Mouse (Mus musculus) embryonic facial prominence, embryonic 10.5 days (tissue): ENCODE results near the gene Krt83. TPM values are rescaled to one million over a fixed set of nuclear protein-coding genes. Genes with fewer than 3 reads are reported as not detected.
"Not testable (repeated sequence)": the region's sequence is repeated elsewhere in the genome, so short reads cannot be mapped to it uniquely, and the experiment has no call there.

Experiments
- DNase-seq: peaks from one replicate; pipeline ENCODE4 v3.0.0-alpha.2; 2017; ENCODE audit warnings: low spot score
- H3K27ac ChIP-seq: fragments of 300-500 bp; sonication (generic); replicated peaks from 2 replicates; pipeline ENCODE4 v1.5.1; 2016; ENCODE audit warnings: mild to moderate bottlenecking
- H3K27me3 ChIP-seq: fragments of 300-500 bp; sonication (generic); replicated peaks from 2 replicates; pipeline ENCODE4 v1.6.1; 2016; ENCODE audit warnings: low read depth, mild to moderate bottlenecking; ENCODE audit not compliant: poor library complexity, severe bottlenecking
- H3K36me3 ChIP-seq: fragments of 300-500 bp; sonication (generic); replicated peaks from 2 replicates; pipeline ENCODE4 v1.6.1; 2016; ENCODE audit warnings: mild to moderate bottlenecking, moderate library complexity
- H3K4me1 ChIP-seq: fragments of 300-500 bp; sonication (generic); 2 replicates; pipeline ENCODE4 v1.6.1; 2016
- H3K4me3 ChIP-seq: fragments of 300-500 bp; sonication (generic); 2 replicates; pipeline ENCODE4 v1.5.1; 2016; ENCODE audit warnings: mild to moderate bottlenecking, moderate library complexity
- H3K9me3 ChIP-seq: fragments of 300-500 bp; sonication (generic); 2 replicates; pipeline ENCODE4 v1.6.1; 2016; ENCODE audit warnings: mild to moderate bottlenecking
- WGBS: fragments of 180-500 bp; shearing (Covaris S2); methylation state at CpG from one replicate; pipeline ENCODE4 v1.1.7; 2016; 5-methylcytosine and 5-hydroxymethylcytosine counted together
- polyA plus RNA-seq: library from polyadenylated mRNA; unstranded; fragments of >200 nt; fragmentation: Nextera tagmentation; extraction: Ambion mirVana; gene quantifications from 2 replicates; pipeline ENCODE4 v1.2.1, GENCODE M21; 2016

Krt83 gene
- polyA plus RNA-seq: not detected in 2 replicates

DNA sequence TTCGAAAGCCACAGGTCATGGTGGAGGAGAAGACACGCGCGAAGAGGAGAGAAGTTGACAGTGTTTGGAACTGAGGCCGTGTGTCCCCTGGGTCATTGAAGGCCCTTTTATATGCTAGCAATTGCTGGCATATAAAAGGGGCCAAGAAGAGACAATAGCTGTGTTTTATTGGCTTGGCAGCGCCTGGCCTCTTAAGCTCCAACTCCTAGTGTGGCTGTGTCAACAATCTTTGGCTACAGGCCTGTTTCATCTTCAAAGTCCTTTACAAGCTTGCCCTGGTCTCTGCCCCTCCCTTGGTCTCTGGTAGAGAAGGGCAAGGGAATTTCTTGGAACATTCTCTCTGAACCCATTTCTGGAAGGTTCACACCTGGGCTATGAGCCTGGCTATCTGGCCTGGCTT lies at the start of gene Krt83:
Gene Krt83, minus strand, starts transcription at position 82 of the 400 bp plus-strand sequence.
- Histone ChIP-seq H3K36me3 (no peaks in the 10 kb centered on the region), H3K27ac (no peak within 1 kb of the TSS), H3K9me3 (no peaks in the 10 kb centered on the region), H3K4me1 (peaks cover 6% of the 10 kb centered on the region; the same call in 1 of the 2 replicates), H3K27me3 (no peaks in the 10 kb centered on the region), H3K4me3 (no peak within 1 kb of the TSS)
- WGBS: 81% methylated on average over 6 of the region's 6 CpGs
- DNase-seq: no peak

DNA sequence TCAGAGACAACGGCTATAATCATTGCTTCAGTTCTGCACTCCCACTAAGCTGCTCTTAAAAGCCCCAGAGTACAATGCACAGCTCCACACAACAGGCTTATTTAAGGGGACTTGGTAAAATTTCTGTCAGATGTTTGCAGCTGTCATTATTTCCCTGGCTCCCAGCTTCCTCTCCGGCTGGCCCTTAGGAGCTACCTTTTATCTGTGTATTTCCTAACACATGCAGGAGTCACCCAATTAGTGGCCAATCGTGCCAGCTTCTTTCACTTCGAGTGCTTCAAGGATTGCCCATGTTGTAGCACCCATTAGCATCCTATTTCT lies 47.2 kb upstream of the Krt83 start:
- WGBS: 76% methylated on average over 4 of the region's 4 CpGs

DNA sequence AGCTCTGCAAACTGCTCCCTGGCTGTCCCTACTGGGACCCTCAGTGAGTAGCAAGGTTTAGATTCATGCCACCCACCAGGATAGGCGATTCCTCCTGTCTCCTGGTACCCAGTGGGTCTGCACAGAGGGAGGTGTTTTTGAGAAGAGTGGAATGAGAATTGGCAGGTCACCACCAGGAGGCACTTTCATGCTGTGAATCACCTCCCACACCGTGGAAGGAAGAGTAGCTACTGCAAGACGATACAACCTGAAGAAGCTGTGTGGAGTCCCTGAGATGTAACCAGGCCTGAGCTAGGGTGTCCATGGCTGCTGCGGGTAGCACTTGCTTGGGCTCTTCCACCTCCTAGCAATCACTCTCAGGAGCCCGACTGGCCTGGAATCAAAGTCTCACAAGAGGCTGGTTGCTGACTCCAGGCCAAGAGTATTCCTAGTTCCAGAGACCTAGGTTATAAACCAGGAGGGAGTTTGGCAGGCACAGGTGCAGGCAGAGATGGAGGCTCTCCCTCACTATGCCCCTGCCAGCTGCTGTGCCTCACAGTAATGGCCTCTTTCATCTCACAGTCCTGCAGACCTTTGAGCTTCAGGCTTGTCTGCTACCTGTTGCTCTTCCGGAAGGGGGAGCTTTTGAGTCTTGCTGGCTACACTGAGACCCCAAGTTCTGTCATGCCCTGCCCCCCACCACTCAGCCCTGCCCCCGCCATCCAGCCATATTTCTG lies 46.7 kb upstream of the Krt83 start:
- no peak for DNase-seq
- H3K4me1 ChIP-seq: peaks cover 42% of the 10 kb centered on the region
- H3K36me3 ChIP-seq: no peaks in the 10 kb centered on the region
- H3K9me3 ChIP-seq: no peaks in the 10 kb centered on the region
- H3K4me3 ChIP-seq: no peak overlapping the region
- H3K27me3 ChIP-seq: 0 out of 2 replicates have a peak, but pooled peaks cover 3% of the 10 kb centered on the region
- H3K27ac ChIP-seq: no peak overlapping the region
- 45% methylated on average over 7 of the region's 7 CpGs for WGBS

More for the DNA sequence above, 47.2 kb upstream of the Krt83 start:
- H3K36me3 ChIP-seq: no peaks in the 10 kb centered on the region
- H3K4me1 ChIP-seq: peaks cover 42% of the 10 kb centered on the region
- no peak for DNase-seq
- no peak overlapping the region for H3K4me3 ChIP-seq
- 0 out of 2 replicates have a peak, but pooled peaks cover 3% of the 10 kb centered on the region for H3K27me3 ChIP-seq
- H3K9me3 ChIP-seq: no peaks in the 10 kb centered on the region
- H3K27ac ChIP-seq: no peak overlapping the region

DNA sequence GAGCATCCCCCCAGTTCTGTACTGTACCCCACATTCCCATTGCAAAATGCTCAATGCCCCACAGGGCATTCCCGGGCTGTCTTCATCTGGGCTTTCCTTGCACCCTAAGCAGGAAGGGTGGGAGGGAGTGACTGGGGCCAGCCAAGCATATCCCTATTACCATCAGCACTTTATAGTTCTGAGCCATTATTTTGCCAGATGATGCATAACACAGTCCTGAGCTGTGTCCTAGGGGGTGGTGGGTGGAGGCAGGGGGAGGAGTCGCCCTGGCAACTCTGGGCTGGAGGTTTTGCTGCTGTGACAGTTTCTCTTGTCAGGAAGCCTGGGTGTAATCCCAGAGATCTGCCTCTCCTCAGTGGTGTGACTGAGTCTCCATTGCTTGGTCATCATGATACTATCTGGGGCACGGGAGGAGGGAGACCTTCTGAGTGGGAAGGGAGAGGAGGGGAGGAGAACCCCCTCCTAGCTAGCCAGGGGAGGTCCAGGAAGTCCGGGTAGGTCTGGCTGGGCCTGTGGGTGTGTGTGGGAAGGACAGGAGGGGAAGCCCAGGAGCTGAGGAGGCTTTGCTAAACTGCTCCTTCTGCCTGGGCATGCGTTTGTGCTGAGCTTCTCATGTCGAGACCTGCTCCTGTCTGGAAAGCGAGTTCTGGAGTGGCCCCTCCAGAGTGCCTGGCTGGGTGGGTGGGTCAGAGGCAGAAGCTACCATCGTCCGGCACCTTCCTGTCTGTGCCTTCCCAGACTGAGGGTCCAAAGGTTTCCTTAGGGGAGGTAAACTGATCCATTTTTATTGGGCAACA lies 44.9 kb upstream of the Krt83 start:
- no peak overlapping the region; the same call in 1 of the 2 replicates for H3K27ac ChIP-seq

DNA sequence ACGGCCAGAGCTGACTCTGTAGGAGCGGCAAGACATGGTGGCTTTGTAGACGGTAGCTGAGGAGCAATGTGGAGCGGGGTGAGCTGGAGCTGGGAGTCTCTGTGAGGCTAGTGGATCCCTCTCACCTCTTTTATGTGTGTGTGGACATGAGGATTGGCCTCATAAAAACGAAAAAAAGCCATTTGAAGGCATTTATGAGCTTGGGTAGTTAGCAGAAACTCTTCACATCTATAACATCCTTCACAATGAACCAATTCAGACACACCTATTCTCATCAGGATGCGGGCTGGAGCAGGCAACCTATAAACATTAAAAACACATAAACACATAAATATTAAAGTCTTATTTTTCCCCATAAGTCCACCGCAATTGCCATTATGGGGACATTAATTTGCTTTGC lies 41.4 kb upstream of the Krt83 start, which contains the start of gene Krt84:
Gene Krt84, minus strand, starts transcription at position 101 of the 400 bp plus-strand sequence.
- Histone ChIP-seq H3K4me3 (no peak within 1 kb of the TSS), H3K9me3 (no peaks in the 10 kb centered on the region), H3K27ac (no peak within 1 kb of the TSS), H3K4me1 (peaks cover 12% of the 10 kb centered on the region), H3K27me3 (no peaks in the 10 kb centered on the region), H3K36me3 (no peaks in the 10 kb centered on the region)
- 88% methylated on average over 7 of the region's 7 CpGs for WGBS
- DNase-seq: no peak

More for the DNA sequence above, 44.9 kb upstream of the Krt83 start:
- Histone ChIP-seq H3K36me3 (no peaks in the 10 kb centered on the region), H3K4me1 (peaks cover 28% of the 10 kb centered on the region), H3K4me3 (no peak overlapping the region), H3K27me3 (no peaks in the 10 kb centered on the region), H3K9me3 (no peaks in the 10 kb centered on the region)
- WGBS: 65% methylated on average over 9 of the region's 9 CpGs
- no peak for DNase-seq

DNA sequence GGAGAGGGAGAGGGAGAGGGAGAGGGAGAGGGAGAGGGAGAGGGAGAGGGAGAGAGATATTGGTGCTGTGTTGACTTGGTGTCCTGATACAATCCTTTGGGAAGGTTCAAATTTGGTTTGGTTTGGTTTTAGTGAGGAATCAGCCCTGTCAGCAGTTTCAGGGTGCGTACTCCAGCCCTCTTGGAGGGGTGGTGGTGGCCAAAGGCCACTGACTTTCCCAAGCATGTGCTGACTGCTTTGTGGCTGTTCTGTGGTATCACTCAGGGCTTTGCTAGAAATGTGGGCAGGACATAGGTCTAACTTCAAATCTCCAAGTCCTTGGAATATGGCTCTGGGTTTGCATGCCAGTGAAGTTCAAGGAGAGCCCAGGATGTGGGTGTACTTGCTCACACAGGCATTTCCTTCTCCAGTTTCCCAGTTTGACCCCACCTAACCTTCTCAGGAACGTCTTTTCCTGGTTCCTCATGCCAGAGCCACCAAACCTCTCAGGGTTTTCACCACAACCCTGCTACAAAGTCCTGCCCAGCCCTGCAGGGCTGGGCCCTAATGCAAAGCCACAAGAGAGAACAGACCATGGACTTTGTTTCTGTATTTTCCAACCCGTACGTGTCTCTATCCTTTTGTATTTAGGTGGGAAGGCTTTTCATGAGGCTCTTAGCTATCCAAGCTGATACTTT lies 31.4 kb upstream of the Krt83 start:
- DNase-seq: no peak
- WGBS: 73% methylated on average over 4 of the region's 4 CpGs
- H3K36me3 ChIP-seq: no peaks in the 10 kb centered on the region
- peaks cover 5% of the 10 kb centered on the region; the same call in 1 of the 2 replicates for H3K4me1 ChIP-seq
- H3K9me3 ChIP-seq: no peaks in the 10 kb centered on the region
- no peak overlapping the region for H3K27ac ChIP-seq
- H3K4me3 ChIP-seq: no peak overlapping the region
- H3K27me3 ChIP-seq: peaks cover 7% of the 10 kb centered on the region; the same call in 1 of the 2 replicates

DNA sequence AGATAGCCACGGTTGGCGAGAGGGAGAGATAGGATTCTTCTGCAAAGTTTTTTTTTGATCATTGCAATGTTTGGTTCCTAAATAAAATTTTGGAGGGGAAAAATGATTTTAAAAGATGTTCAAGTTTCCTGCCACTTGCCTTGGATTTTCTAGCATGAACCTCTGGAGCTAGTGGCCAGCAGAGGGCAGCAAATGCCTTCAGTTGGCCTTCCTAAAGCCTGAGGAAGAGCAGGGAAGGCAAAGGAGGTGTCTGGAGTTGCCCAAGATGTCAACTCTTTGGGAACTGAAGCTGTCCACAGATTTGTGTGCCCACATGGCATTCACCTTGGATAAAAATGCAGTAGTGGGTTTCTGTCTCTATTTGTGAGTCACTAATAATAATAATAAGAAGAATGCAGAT lies 28.5 kb upstream of the Krt83 start:
- Histone ChIP-seq H3K27me3 (no peaks in the 10 kb centered on the region; the same call in 1 of the 2 replicates), H3K4me1 (no peaks in the 10 kb centered on the region), H3K36me3 (no peaks in the 10 kb centered on the region), H3K9me3 (no peaks in the 10 kb centered on the region), H3K27ac (no peak overlapping the region), H3K4me3 (no peak overlapping the region)
- DNase-seq: peak; percentile 79
- WGBS: 18% methylated on average over 2 of the region's 2 CpGs

DNA sequence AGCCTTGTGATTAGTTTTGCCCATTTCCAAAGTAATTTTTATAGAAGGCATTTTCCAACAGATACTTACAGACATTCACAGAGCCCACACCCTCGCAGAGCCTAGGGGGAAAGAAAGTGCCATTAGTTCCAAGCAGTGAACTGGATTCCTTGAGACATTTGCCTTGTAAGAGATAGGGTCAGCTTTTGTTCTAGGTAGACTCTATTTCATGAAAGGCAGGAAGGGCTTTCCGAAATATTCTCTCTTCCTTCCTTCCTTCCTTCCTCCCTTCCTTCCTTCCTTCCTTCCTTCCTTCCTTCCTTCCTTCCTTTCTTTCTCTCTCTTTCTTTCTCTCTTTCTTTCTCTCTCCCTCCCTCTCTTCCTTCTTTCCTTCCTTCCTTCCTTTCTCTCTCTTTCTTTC lies 25.8 kb upstream of the Krt83 start, which contains the start of gene Gm49425:
Gene Gm49425, minus strand, starts transcription at position 101 of the 400 bp plus-strand sequence.
- H3K9me3 ChIP-seq: not testable (repeated sequence)
- 71% methylated on average over 2 of the region's 2 CpGs for WGBS

DNA sequence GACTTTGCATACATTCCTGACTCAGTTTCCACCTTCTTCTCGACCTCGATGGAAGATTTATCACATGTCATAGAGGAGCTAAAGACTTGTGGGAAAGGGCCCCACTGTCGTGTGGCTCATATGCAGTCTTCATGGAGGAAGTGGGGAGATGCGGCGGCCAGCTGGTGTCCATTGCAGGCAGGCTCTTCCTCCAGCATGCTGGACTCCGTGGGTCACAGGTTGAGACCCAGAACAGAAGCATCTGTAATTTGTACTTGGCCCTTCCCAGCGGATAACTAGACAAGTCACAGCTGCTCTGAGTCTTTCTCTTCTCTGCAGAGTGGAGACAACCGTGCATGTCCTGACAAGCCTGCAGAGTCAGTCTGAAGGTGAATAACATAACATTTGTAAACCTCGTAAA lies 16.9 kb upstream of the Krt83 start:
- Histone ChIP-seq H3K4me3 (no peak overlapping the region), H3K36me3 (no peaks in the 10 kb centered on the region), H3K27me3 (no peaks in the 10 kb centered on the region), H3K9me3 (no peaks in the 10 kb centered on the region), H3K27ac (no peak overlapping the region), H3K4me1 (peaks cover 17% of the 10 kb centered on the region)
- 73% methylated on average over 9 of the region's 9 CpGs for WGBS
- no peak for DNase-seq

More for the DNA sequence above, 25.8 kb upstream of the Krt83 start, which contains the start of gene Gm49425:
- not testable (repeated sequence) for DNase-seq, H3K27me3 ChIP-seq, H3K27ac ChIP-seq, H3K4me3 ChIP-seq, H3K36me3 ChIP-seq, H3K4me1 ChIP-seq

DNA sequence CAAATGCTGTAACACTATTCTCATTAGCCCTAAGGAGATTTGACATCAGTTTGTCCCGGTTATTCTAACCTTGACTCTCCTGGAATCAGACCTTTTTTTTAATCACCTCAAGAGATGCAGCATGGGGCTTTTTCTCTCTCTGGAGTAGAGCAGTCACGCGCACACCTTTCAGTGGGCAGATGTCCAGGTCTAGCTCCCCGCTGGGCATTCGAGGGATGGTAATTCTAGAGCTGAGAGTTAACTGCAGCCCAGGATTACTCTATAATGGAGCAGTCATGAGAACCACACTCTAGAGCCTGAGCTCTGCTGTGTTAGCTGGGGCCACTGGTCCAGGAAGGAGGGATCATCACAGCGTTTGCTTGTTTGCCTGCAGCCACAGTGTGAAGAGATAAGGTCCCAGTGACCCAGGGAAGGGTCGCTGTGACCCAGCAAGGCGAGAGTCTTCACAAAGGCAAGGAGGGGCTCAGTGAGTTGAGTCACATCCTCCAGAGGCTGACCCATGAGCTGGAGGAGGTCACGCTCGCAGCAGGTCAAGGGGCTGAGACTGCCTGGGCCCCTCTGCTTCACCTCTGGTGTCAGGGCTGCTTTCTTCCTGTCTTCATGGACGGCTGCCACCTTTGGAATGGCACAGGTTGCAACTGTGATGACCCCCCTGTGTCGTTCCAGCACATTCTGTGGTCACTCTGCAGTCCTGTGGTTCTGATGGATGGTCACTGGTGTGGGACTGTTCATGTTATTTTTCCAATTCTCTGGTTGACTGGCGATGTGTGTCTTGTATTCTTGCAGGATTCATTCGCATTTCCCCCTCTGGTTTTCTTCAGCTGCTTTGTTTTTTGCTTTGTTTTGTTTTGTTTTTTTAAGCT lies 15.8 kb upstream of the Krt83 start:
- WGBS: 53% methylated on average over 14 of the region's 14 CpGs
- H3K27me3 ChIP-seq: no peaks in the 10 kb centered on the region
- no peaks in the 10 kb centered on the region for H3K36me3 ChIP-seq
- no peak for DNase-seq
- H3K9me3 ChIP-seq: no peaks in the 10 kb centered on the region
- 0 out of 2 replicates have a peak overlapping the region, but pooled peaks have one; percentile 7 for H3K27ac ChIP-seq
- peaks cover 17% of the 10 kb centered on the region for H3K4me1 ChIP-seq
- no peak overlapping the region for H3K4me3 ChIP-seq

DNA sequence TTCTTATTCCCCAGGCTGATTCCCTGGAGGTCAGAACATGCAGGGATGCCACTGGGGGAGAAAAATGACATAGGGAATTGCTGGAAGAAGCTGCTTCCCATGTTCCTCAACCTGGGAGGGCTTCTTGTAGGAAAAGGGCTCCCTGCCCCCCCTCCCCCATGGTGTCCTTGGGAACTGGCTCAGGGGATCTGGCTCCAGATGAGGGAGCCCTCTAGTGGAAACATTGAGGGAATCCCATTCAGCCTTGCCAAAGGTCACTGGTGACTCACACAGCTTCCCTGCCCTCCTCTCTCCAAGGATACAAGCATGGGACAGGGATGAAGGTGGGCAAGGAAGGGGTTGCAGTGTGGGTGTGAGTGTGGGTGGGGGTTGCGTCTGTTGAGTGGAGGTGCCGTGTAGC lies 5.9 kb upstream of the Krt83 start:
- Histone ChIP-seq H3K27me3 (no peaks in the 10 kb centered on the region), H3K4me1 (peaks cover 6% of the 10 kb centered on the region; the same call in 1 of the 2 replicates), H3K4me3 (no peak overlapping the region), H3K9me3 (no peaks in the 10 kb centered on the region), H3K27ac (no peak overlapping the region), H3K36me3 (no peaks in the 10 kb centered on the region)
- peak; percentile 31 for DNase-seq
- WGBS: 69% methylated on average over 2 of the region's 2 CpGs
